Mouse (Mus musculus): ENCODE data around the gene 9130409I23Rik.
"Not testable (repeated sequence)": the region's sequence is repeated elsewhere in the genome, so short reads cannot be mapped to it uniquely, and the experiment has no call there.

9130409I23Rik gene

GRCm38 (mm10) chr1:181035015-181035778 lies 15.8 kb upstream of the 9130409I23Rik start:
- DNase-seq (ENCODE audit: low spot score), result not testable (repeated sequence)

- no peak for DNase-seq (ENCODE audit: low spot score)
These were observed 13.4 kb upstream of the 9130409I23Rik start for GRCm38 (mm10) chr1:181037623-181038022.

- DNase-seq (ENCODE audit: low spot score), result no peak
These were observed 11.4 kb upstream of the 9130409I23Rik start for GRCm38 (mm10) chr1:181039652-181040051.

GRCm38 (mm10) chr1:181047520-181047919 lies 3.5 kb upstream of the 9130409I23Rik start:
- DNase-seq (ENCODE audit: low spot score), result no peak

- no peak for DNase-seq (ENCODE audit: low spot score)
These were observed 1.7 kb upstream of the 9130409I23Rik start for GRCm38 (mm10) chr1:181049328-181049842.

- DNase-seq (ENCODE audit: low spot score), result no peak
These were observed 1.9 kb downstream of the 9130409I23Rik start for GRCm38 (mm10) chr1:181052898-181053297.

- DNase-seq (ENCODE audit: low spot score), result no peak
These were observed 10.9 kb downstream of the 9130409I23Rik start for GRCm38 (mm10) chr1:181061784-181062485.

- DNase-seq (ENCODE audit: low spot score), result no peak
These were observed 13.0 kb downstream of the 9130409I23Rik start for GRCm38 (mm10) chr1:181063991-181064390.

GRCm38 (mm10) chr1:181064648-181065047 lies 13.6 kb downstream of the 9130409I23Rik start:
- no peak for DNase-seq (ENCODE audit: low spot score)

- DNase-seq (ENCODE audit: low spot score), result no peak
These were observed 17.3 kb downstream of the 9130409I23Rik start for GRCm38 (mm10) chr1:181068344-181068743.

- DNase-seq (ENCODE audit: low spot score), result no peak
These were observed 18.6 kb downstream of the 9130409I23Rik start for GRCm38 (mm10) chr1:181069671-181070070.

GRCm38 (mm10) chr1:181073075-181073474 lies 22.0 kb downstream of the 9130409I23Rik start:
- DNase-seq (ENCODE audit: low spot score), result no peak

GRCm38 (mm10) chr1:181084021-181084420 lies 33.0 kb downstream of the 9130409I23Rik start:
- DNase-seq (ENCODE audit: low spot score), result no peak

GRCm38 (mm10) chr1:181090048-181090447 lies 39.0 kb downstream of the 9130409I23Rik start:
- no peak for DNase-seq (ENCODE audit: low spot score)

Data from ovary, postnatal 14 days (tissue).